Mouse (Mus musculus) heart, embryonic 14.5 days (tissue): ENCODE data around the gene BC035947. TPM values are rescaled to one million over a fixed set of nuclear protein-coding genes. Genes with fewer than 3 reads are reported as not detected.
"Not testable (repeated sequence)": the region's sequence is repeated elsewhere in the genome, so short reads cannot be mapped to it uniquely, and the experiment has no call there.

Experiments used
- ATAC-seq: fragments of 200-750 bp; cut with Nextera tagmentation; 2 replicates; pipeline ENCODE4 v1.8.0; 2017; ENCODE audit warnings: low read depth, moderate TSS enrichment; ENCODE audit not compliant: insufficient number of reproducible peaks, insufficient read depth, low FRiP score
- H3K27ac ChIP-seq, 2 experiments: fragments of 200-500 bp in 1 of 2; fragments of 300-500 bp in 1 of 2; sonication (generic) in 1 of 2; replicated peaks in 1 of 2; 2 replicates each; pipeline ENCODE4 v1.5.1; 2012 to 2014; ENCODE audit warnings: low read depth in 2 of 2, low read length in 2 of 2, control low read depth in 1 of 2, mild to moderate bottlenecking in 1 of 2, mixed read lengths in 1 of 2; ENCODE audit not compliant: control insufficient read depth in 1 of 2, insufficient read depth in 1 of 2
- H3K27me3 ChIP-seq: fragments of 300-500 bp; sonication (generic); 2 replicates; pipeline ENCODE4 v1.6.1; 2014; ENCODE audit warnings: mild to moderate bottlenecking, low read length, control low read depth; ENCODE audit not compliant: control insufficient read depth, insufficient read depth
- H3K36me3 ChIP-seq: fragments of 300-500 bp; sonication (generic); 2 replicates; pipeline ENCODE4 v1.6.1; 2014; ENCODE audit warnings: mild to moderate bottlenecking, control low read depth, low read length, mixed read lengths; ENCODE audit not compliant: control insufficient read depth, insufficient read depth
- H3K4me1 ChIP-seq, 2 experiments: fragments of 200-500 bp in 1 of 2; fragments of 300-500 bp in 1 of 2; sonication (generic) in 1 of 2; 2 replicates each; pipeline ENCODE4 v1.6.1; 2012 to 2014; ENCODE audit warnings: low read length in 2 of 2, control low read depth in 1 of 2, mixed read lengths in 1 of 2; ENCODE audit not compliant: control insufficient read depth in 2 of 2, insufficient read depth in 2 of 2
- H3K4me2 ChIP-seq: fragments of 300-500 bp; sonication (generic); 2 replicates; pipeline ENCODE4 v1.6.1; 2014; ENCODE audit warnings: mild to moderate bottlenecking, low read length
- H3K4me3 ChIP-seq, 2 experiments: fragments of 200-500 bp in 1 of 2; fragments of 300-500 bp in 1 of 2; sonication (generic) in 1 of 2; 2 replicates each; pipeline ENCODE4 v1.5.1; 2012 to 2014; ENCODE audit warnings: low read length in 2 of 2, mild to moderate bottlenecking in 2 of 2, control low read depth in 1 of 2, low read depth in 1 of 2, moderate library complexity in 1 of 2; ENCODE audit not compliant: control insufficient read depth in 1 of 2, insufficient read depth in 1 of 2
- H3K9ac ChIP-seq: fragments of 300-500 bp; sonication (generic); 2 replicates; pipeline ENCODE4 v1.6.1; 2014; ENCODE audit warnings: mild to moderate bottlenecking, low read length
- H3K9me3 ChIP-seq: fragments of 300-500 bp; sonication (generic); 2 replicates; pipeline ENCODE4 v1.6.1; 2016; ENCODE audit warnings: low read length, control low read depth; ENCODE audit not compliant: control insufficient read depth
- WGBS: fragments of 180-500 bp; shearing (Covaris S2); extraction: QIAGEN DNeasy Blood & Tissue Kit; methylation state at CpG from one replicate; pipeline ENCODE4 v1.1.7; 2014; 5-methylcytosine and 5-hydroxymethylcytosine counted together
- polyA plus RNA-seq: library from polyadenylated mRNA; unstranded; fragments of >200 nt; fragmentation: Nextera tagmentation; extraction: Ambion mirVana; gene quantifications from 2 replicates; pipeline ENCODE4 v1.2.1, GENCODE M21; 2014

Gene BC035947
- polyA plus RNA-seq, 1 experiment from 2014 or later, result not detected

- no peak overlapping the region for H3K4me2 ChIP-seq
These were observed 13.4 kb upstream of the BC035947 start for GRCm38 (mm10) chr1:78525189-78525886.

GRCm38 (mm10) chr1:78518907-78519306, 6.9 kb upstream of the BC035947 start:
- H3K4me3 ChIP-seq, result no peak overlapping the region
- WGBS, result 81% methylated on average over 7 of the region's 7 CpGs
- H3K36me3 ChIP-seq, result no peaks in the 10 kb centered on the region
- H3K9ac ChIP-seq, result no peak overlapping the region
- no peaks in the 10 kb centered on the region for H3K9me3 ChIP-seq
- no peak overlapping the region for H3K4me2 ChIP-seq
- H3K27me3 ChIP-seq, result no peaks in the 10 kb centered on the region
- H3K27ac ChIP-seq, result no peak overlapping the region
- no peak for ATAC-seq
- no peaks in the 10 kb centered on the region for H3K4me1 ChIP-seq

More at GRCm38 (mm10) chr1:78525189-78525886, 13.4 kb upstream of the BC035947 start:
- Histone ChIP-seq H3K27ac (no peak overlapping the region), H3K36me3 (no peaks in the 10 kb centered on the region), H3K27me3 (no peaks in the 10 kb centered on the region), H3K9me3 (no peaks in the 10 kb centered on the region), H3K9ac (no peak overlapping the region), H3K4me3 (no peak overlapping the region), H3K4me1 (no peaks in the 10 kb centered on the region)
- 50% methylated on average over 23 of the region's 23 CpGs for WGBS
- no peak for ATAC-seq

- Histone ChIP-seq H3K9ac (no peak overlapping the region), H3K36me3 (no peaks in the 10 kb centered on the region), H3K4me2 (no peak overlapping the region), H3K27ac (no peak overlapping the region), H3K27me3 (peaks cover 12% of the 10 kb centered on the region), H3K9me3 (no peaks in the 10 kb centered on the region), H3K4me3 (no peak overlapping the region), H3K4me1 (0 out of 4 replicates have a peak, but pooled peaks cover 0 to 2% of the 10 kb centered on the region in 2 experiments)
- ATAC-seq, result no peak
- 66% methylated on average over 8 of the region's 8 CpGs for WGBS
These were observed 798 bp upstream of the BC035947 start for GRCm38 (mm10) chr1:78512756-78513155.

GRCm38 (mm10) chr1:78510862-78511261, 1.1 kb downstream of the BC035947 start, which contains the start of gene Mogat1:
Mogat1 (plus strand) TSS chr1:78510991.
- Histone ChIP-seq H3K4me2 (peak within 1 kb of the TSS; percentile 65), H3K4me3 (peak within 1 kb of the TSS; percentile 27 to 38), H3K27ac (no peak within 1 kb of the TSS), H3K27me3 (peaks cover 12% of the 10 kb centered on the region), H3K36me3 (no peaks in the 10 kb centered on the region), H3K9ac (0 out of 2 replicates have a peak within 1 kb of the TSS, but pooled peaks have one; percentile 28), H3K9me3 (no peaks in the 10 kb centered on the region), H3K4me1 (0 out of 4 replicates have a peak, but pooled peaks cover 0 to 2% of the 10 kb centered on the region in 2 experiments)
- ATAC-seq, result no peak
- WGBS, result 63% methylated on average over 5 of the region's 5 CpGs

GRCm38 (mm10) chr1:78507137-78507536, 4.8 kb downstream of the BC035947 start:
- Histone ChIP-seq H3K4me3 (no peak overlapping the region), H3K4me1 (0 out of 4 replicates have a peak, but pooled peaks cover 0 to 2% of the 10 kb centered on the region in 2 experiments), H3K9me3 (no peaks in the 10 kb centered on the region), H3K27ac (no peak overlapping the region), H3K36me3 (no peaks in the 10 kb centered on the region), H3K27me3 (peaks cover 12% of the 10 kb centered on the region), H3K4me2 (no peak overlapping the region), H3K9ac (no peak overlapping the region)
- WGBS, result 55% methylated on average over 1 of the region's 1 CpGs
- ATAC-seq, result no peak

GRCm38 (mm10) chr1:78502527-78502926, 9.4 kb downstream of the BC035947 start:
- 86% methylated on average over 6 of the region's 6 CpGs for WGBS
- no peaks in the 10 kb centered on the region for H3K9me3 ChIP-seq
- no peak overlapping the region for H3K4me2 ChIP-seq
- no peak for ATAC-seq
- H3K4me3 ChIP-seq, result no peak overlapping the region
- H3K4me1 ChIP-seq, result no peaks in the 10 kb centered on the region
- H3K36me3 ChIP-seq, result no peaks in the 10 kb centered on the region
- no peak overlapping the region for H3K9ac ChIP-seq
- no peaks in the 10 kb centered on the region for H3K27me3 ChIP-seq
- no peak overlapping the region for H3K27ac ChIP-seq

GRCm38 (mm10) chr1:78501856-78502255, 10.1 kb downstream of the BC035947 start:
- not testable (repeated sequence) for H3K9ac ChIP-seq, H3K27me3 ChIP-seq, H3K9me3 ChIP-seq, H3K4me3 ChIP-seq, ATAC-seq, H3K4me1 ChIP-seq, H3K36me3 ChIP-seq, H3K4me2 ChIP-seq, H3K27ac ChIP-seq
- 83% methylated on average over 12 of the region's 12 CpGs for WGBS
